Mouse (Mus musculus) monocyte, adult 2 months (primary cell): ENCODE results near the gene Kiss1.

Experiments
- DNase-seq, 2 experiments: peaks; one replicate each; pipeline ENCODE4 v3.0.0; 2022; ENCODE audit warnings: low spot score in 2 of 2, low read depth in 1 of 2

Kiss1 gene

GRCm38 (mm10) chr1:133361006-133361405 is 39.3 kb downstream of the Kiss1 start:
- no peak for DNase-seq

GRCm38 (mm10) chr1:133362103-133362502 is 40.4 kb downstream of the Kiss1 start:
- DNase-seq, result no peak

GRCm38 (mm10) chr1:133363276-133364021 is 41.8 kb downstream of the Kiss1 start, which contains the start of gene Etnk2:
Gene Etnk2, plus strand, starts transcription at chr1:133363572.
- peak in 1 of 2 experiments; percentile 17 for DNase-seq

- no peak for DNase-seq
Measured at GRCm38 (mm10) chr1:133364022-133364630, 42.5 kb downstream of the Kiss1 start.

- no peak for DNase-seq
Measured at GRCm38 (mm10) chr1:133364890-133365289, 43.2 kb downstream of the Kiss1 start.

- DNase-seq, result no peak
Measured at GRCm38 (mm10) chr1:133366951-133367605, 45.4 kb downstream of the Kiss1 start.

GRCm38 (mm10) chr1:133367606-133368488 is 46.2 kb downstream of the Kiss1 start:
- DNase-seq, result no peak

GRCm38 (mm10) chr1:133368644-133369043 is 47.0 kb downstream of the Kiss1 start:
- no peak for DNase-seq

- DNase-seq, result no peak
Measured at GRCm38 (mm10) chr1:133370352-133370751, 48.7 kb downstream of the Kiss1 start.

- DNase-seq, result no peak
Measured at GRCm38 (mm10) chr1:133371431-133371830, 49.8 kb downstream of the Kiss1 start.

GRCm38 (mm10) chr1:133372113-133372512 is 50.4 kb downstream of the Kiss1 start:
- DNase-seq, result no peak

GRCm38 (mm10) chr1:133375696-133376346 is 54.1 kb downstream of the Kiss1 start:
- no peak for DNase-seq

GRCm38 (mm10) chr1:133377547-133377946 is 55.9 kb downstream of the Kiss1 start:
- DNase-seq, result no peak
